Mouse (Mus musculus) thymus, adult 18-20 months (tissue): Measurements from ENCODE around the gene Ugt1a5.

Experiments used
- DNase-seq, 2 experiments: peaks; one replicate each; pipeline ENCODE4 v3.0.0; 2022; ENCODE audit warnings: mixed read lengths in 2 of 2

Ugt1a5 gene

GRCm38 (mm10) chr1:88245881-88246280 lies 80.1 kb downstream of the Ugt1a5 start:
- DNase-seq, result no peak

GRCm38 (mm10) chr1:88246386-88246785 lies 80.6 kb downstream of the Ugt1a5 start:
- DNase-seq, result no peak

- no peak for DNase-seq
Observed at GRCm38 (mm10) chr1:88247660-88248059, 81.8 kb downstream of the Ugt1a5 start.

GRCm38 (mm10) chr1:88248658-88249057 lies 82.8 kb downstream of the Ugt1a5 start:
- no peak for DNase-seq

- no peak for DNase-seq
Observed at GRCm38 (mm10) chr1:88249596-88249995, 83.8 kb downstream of the Ugt1a5 start.

- DNase-seq, result no peak
Observed at GRCm38 (mm10) chr1:88250023-88250422, 84.2 kb downstream of the Ugt1a5 start.

- DNase-seq, result no peak
Observed at GRCm38 (mm10) chr1:88253106-88253505, 87.3 kb downstream of the Ugt1a5 start.

- no peak for DNase-seq
Observed at GRCm38 (mm10) chr1:88253540-88253939, 87.7 kb downstream of the Ugt1a5 start.

GRCm38 (mm10) chr1:88254793-88255465 lies 89.1 kb downstream of the Ugt1a5 start:
- no peak for DNase-seq

GRCm38 (mm10) chr1:88255466-88255857 lies 89.7 kb downstream of the Ugt1a5 start:
- no peak for DNase-seq

GRCm38 (mm10) chr1:88255989-88256754 lies 90.4 kb downstream of the Ugt1a5 start:
- DNase-seq, result no peak

- DNase-seq, result no peak
Observed at GRCm38 (mm10) chr1:88256886-88257663, 91.3 kb downstream of the Ugt1a5 start.

- DNase-seq, result no peak
Observed at GRCm38 (mm10) chr1:88257681-88258080, 91.9 kb downstream of the Ugt1a5 start.

GRCm38 (mm10) chr1:88258361-88258760 lies 92.5 kb downstream of the Ugt1a5 start:
- no peak for DNase-seq

GRCm38 (mm10) chr1:88258881-88259642 lies 93.2 kb downstream of the Ugt1a5 start:
- DNase-seq, result no peak

- peak in 1 of 2 experiments; percentile 32 for DNase-seq
Observed at GRCm38 (mm10) chr1:88259643-88260024, 93.8 kb downstream of the Ugt1a5 start.

- peak in 1 of 2 experiments; percentile 27 for DNase-seq
Observed at GRCm38 (mm10) chr1:88260114-88260513, 94.3 kb downstream of the Ugt1a5 start.

GRCm38 (mm10) chr1:88260604-88261377 lies 95.0 kb downstream of the Ugt1a5 start:
- DNase-seq, result no peak

- DNase-seq, result no peak
Observed at GRCm38 (mm10) chr1:88261706-88262105, 95.9 kb downstream of the Ugt1a5 start.

GRCm38 (mm10) chr1:88262255-88262654 lies 96.4 kb downstream of the Ugt1a5 start:
- peak in 1 of 2 experiments; percentile 25 for DNase-seq

- no peak for DNase-seq
Observed at GRCm38 (mm10) chr1:88262961-88263360, 97.1 kb downstream of the Ugt1a5 start.

GRCm38 (mm10) chr1:88263778-88264177 lies 98.0 kb downstream of the Ugt1a5 start:
- peak in 1 of 2 experiments; percentile 21 for DNase-seq
